Mouse (Mus musculus) limb, embryonic 10.5 days (tissue): ENCODE measurements around the gene Cox14. TPM values are rescaled to one million over a fixed set of nuclear protein-coding genes. Genes with fewer than 3 reads are reported as not detected.
A peak's percentile ranks its signal among the peaks of the same experiment; 100 is the strongest.

ENCODE experiments used
- DNase-seq: peaks from one replicate; pipeline ENCODE4 v3.0.0-alpha.2; 2017; ENCODE audit warnings: low spot score
- H3K27ac ChIP-seq: fragments of 300-500 bp; sonication (generic); 2 replicates; pipeline ENCODE4 v1.5.1; 2016; ENCODE audit warnings: mild to moderate bottlenecking
- H3K27me3 ChIP-seq: fragments of 300-500 bp; sonication (generic); 2 replicates; pipeline ENCODE4 v1.6.1; 2016; ENCODE audit warnings: low read depth, mild to moderate bottlenecking; ENCODE audit not compliant: poor library complexity, severe bottlenecking
- H3K36me3 ChIP-seq: fragments of 300-500 bp; sonication (generic); 2 replicates; pipeline ENCODE4 v1.6.1; 2016; ENCODE audit warnings: mild to moderate bottlenecking, moderate library complexity
- H3K4me1 ChIP-seq: fragments of 300-500 bp; sonication (generic); 2 replicates; pipeline ENCODE4 v1.6.1; 2016
- H3K4me3 ChIP-seq: fragments of 300-500 bp; sonication (generic); 2 replicates; pipeline ENCODE4 v1.5.1; 2016; ENCODE audit warnings: mild to moderate bottlenecking, moderate library complexity
- H3K9me3 ChIP-seq: fragments of 300-500 bp; sonication (generic); replicated peaks from 2 replicates; pipeline ENCODE4 v1.6.1; 2016; ENCODE audit warnings: mild to moderate bottlenecking
- WGBS: fragments of 180-500 bp; shearing (Covaris S2); methylation state at CpG from one replicate; pipeline ENCODE4 v1.1.7; 2016; 5-methylcytosine and 5-hydroxymethylcytosine counted together
- polyA plus RNA-seq: library from polyadenylated mRNA; unstranded; fragments of >200 nt; fragmentation: Nextera tagmentation; extraction: Ambion mirVana; gene quantifications from 2 replicates; pipeline ENCODE4 v1.2.1, GENCODE M21; 2016

Cox14 gene
- 113 and 127 TPM in 2 replicates for polyA plus RNA-seq

GRCm38 (mm10) chr15:99725341-99726155, at the start of gene Cox14:
Cox14 (plus strand) TSS chr15:99725618.
- peaks cover 31% of the 10 kb centered on the region for H3K4me1 ChIP-seq
- H3K27me3 ChIP-seq, result no peaks in the 10 kb centered on the region
- H3K9me3 ChIP-seq, result no peaks in the 10 kb centered on the region; the same call in 1 of the 2 replicates
- under 1% methylated on average over 68 of the region's 68 CpGs for whole genome bisulfite sequencing
- peak; percentile 98 for DNase-seq
- H3K4me3 ChIP-seq, result peak within 1 kb of the TSS; percentile 85
- H3K27ac ChIP-seq, result peak within 1 kb of the TSS; percentile 94
- H3K36me3 ChIP-seq, result peaks cover 60% of the 10 kb centered on the region

DNA sequence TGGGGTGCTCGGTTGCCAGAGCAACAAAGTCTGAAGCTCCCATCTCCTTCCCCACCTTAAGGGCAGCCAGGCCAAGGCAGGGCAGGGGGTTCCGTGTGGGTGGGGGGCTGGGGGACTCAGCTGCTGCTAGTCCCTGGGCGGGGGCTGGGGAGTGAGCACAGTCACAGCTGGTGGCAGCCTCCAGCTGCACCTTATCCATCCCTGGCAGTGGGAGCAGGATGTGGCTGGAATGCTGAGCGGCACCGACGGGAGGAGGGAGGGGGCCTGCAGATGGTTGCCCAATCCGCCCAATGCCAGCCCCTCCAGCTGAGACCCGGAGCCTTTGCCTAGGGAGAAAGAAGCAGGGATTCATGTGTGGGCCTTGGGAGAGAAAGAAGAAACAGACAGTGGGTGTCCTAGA, 48.3 kb upstream of the Cox14 start:
- H3K27me3 ChIP-seq, result peaks cover 36% of the 10 kb centered on the region
- 0 out of 2 replicates have a peak overlapping the region, but pooled peaks have one; percentile 14 for H3K27ac ChIP-seq
- WGBS, result 50% methylated on average over 8 of the region's 8 CpGs

GRCm38 (mm10) chr15:99678063-99678800, 47.2 kb upstream of the Cox14 start:
- Histone ChIP-seq H3K27me3 (peaks cover 25% of the 10 kb centered on the region), H3K4me1 (peaks cover 27% of the 10 kb centered on the region), H3K9me3 (no peaks in the 10 kb centered on the region), H3K4me3 (no peak overlapping the region), H3K27ac (no peak overlapping the region), H3K36me3 (no peaks in the 10 kb centered on the region)
- no peak for DNase-seq
- 13% methylated on average over 13 of the region's 13 CpGs for WGBS

More for the DNA sequence above, 48.3 kb upstream of the Cox14 start:
- Histone ChIP-seq H3K4me3 (0 out of 2 replicates have a peak overlapping the region, but pooled peaks have one; percentile 1), H3K4me1 (peaks cover 31% of the 10 kb centered on the region), H3K9me3 (no peaks in the 10 kb centered on the region), H3K36me3 (no peaks in the 10 kb centered on the region)
- no peak for DNase-seq

DNA sequence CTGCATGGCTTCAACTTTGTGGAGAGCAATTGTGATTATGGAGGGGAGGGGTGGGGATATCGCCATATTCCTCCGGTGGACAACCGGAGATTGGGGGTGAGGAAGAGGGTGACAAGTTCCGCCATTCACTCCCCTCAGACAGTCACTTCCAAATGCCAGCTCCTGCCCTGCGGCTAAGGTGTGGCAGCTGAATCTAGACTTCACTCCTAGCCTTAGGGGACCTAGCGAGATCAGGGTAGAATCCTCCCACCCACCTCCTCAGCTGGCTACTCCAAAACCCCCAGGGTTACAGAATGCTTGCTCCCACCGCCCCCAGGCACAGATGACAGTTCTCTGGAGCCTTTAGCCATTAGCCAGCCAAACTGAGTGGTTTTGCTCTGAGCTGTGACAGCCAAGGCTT, 46.4 kb upstream of the Cox14 start:
- 50% methylated on average over 7 of the region's 7 CpGs for WGBS
- Histone ChIP-seq H3K4me1 (peaks cover 27% of the 10 kb centered on the region), H3K27me3 (peaks cover 17% of the 10 kb centered on the region), H3K4me3 (no peak overlapping the region), H3K9me3 (no peaks in the 10 kb centered on the region), H3K36me3 (no peaks in the 10 kb centered on the region), H3K27ac (no peak overlapping the region)
- DNase-seq, result no peak

GRCm38 (mm10) chr15:99682880-99683279, 42.5 kb upstream of the Cox14 start:
- DNase-seq, result no peak
- Histone ChIP-seq H3K4me1 (peaks cover 16% of the 10 kb centered on the region), H3K27ac (no peak overlapping the region), H3K4me3 (no peak overlapping the region), H3K27me3 (peaks cover 5% of the 10 kb centered on the region; the same call in 1 of the 2 replicates), H3K36me3 (no peaks in the 10 kb centered on the region), H3K9me3 (no peaks in the 10 kb centered on the region)
- WGBS, result 94% methylated on average over 7 of the region's 7 CpGs

DNA sequence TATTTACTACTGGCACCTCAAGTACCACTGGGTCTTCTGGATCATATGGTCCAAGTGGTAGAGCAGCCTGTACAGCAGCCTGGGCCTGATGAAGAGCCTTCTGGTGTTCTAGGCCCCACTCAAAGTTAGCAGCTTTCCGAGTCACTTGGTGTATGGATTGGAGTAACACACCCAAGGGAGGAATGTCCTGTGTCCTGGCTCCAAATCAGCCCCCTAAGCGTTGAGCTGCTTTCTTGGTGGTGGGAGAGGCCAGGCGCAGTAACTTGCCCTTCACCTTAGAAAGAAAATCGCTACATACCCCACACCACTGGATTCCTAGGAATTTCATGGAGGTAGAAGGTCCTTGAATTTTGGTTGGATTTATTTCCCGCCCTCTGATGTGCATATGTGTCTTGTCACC, 41.3 kb upstream of the Cox14 start:
- Histone ChIP-seq H3K36me3 (no peaks in the 10 kb centered on the region), H3K27ac (no peak overlapping the region), H3K4me1 (peaks cover 4% of the 10 kb centered on the region), H3K27me3 (peaks cover 3% of the 10 kb centered on the region; the same call in 1 of the 2 replicates), H3K4me3 (no peak overlapping the region), H3K9me3 (no peaks in the 10 kb centered on the region)
- 94% methylated on average over 5 of the region's 5 CpGs for WGBS
- no peak for DNase-seq

GRCm38 (mm10) chr15:99688712-99689111, 36.7 kb upstream of the Cox14 start:
- peaks cover 17% of the 10 kb centered on the region for H3K4me1 ChIP-seq
- H3K27ac ChIP-seq, result no peak overlapping the region
- peaks cover 16% of the 10 kb centered on the region; the same call in 1 of the 2 replicates for H3K27me3 ChIP-seq
- H3K4me3 ChIP-seq, result no peak overlapping the region
- no peaks in the 10 kb centered on the region for H3K9me3 ChIP-seq
- DNase-seq, result peak; percentile 69
- 6% methylated on average over 4 of the region's 4 CpGs for WGBS
- no peaks in the 10 kb centered on the region for H3K36me3 ChIP-seq

GRCm38 (mm10) chr15:99690924-99691323, 34.5 kb upstream of the Cox14 start:
- H3K9me3 ChIP-seq, result no peaks in the 10 kb centered on the region
- DNase-seq, result no peak
- H3K4me3 ChIP-seq, result no peak overlapping the region
- H3K4me1 ChIP-seq, result peaks cover 17% of the 10 kb centered on the region
- 21% methylated on average over 4 of the region's 4 CpGs for WGBS
- H3K27ac ChIP-seq, result no peak overlapping the region
- H3K36me3 ChIP-seq, result no peaks in the 10 kb centered on the region
- peaks cover 23% of the 10 kb centered on the region; the same call in 1 of the 2 replicates for H3K27me3 ChIP-seq

DNA sequence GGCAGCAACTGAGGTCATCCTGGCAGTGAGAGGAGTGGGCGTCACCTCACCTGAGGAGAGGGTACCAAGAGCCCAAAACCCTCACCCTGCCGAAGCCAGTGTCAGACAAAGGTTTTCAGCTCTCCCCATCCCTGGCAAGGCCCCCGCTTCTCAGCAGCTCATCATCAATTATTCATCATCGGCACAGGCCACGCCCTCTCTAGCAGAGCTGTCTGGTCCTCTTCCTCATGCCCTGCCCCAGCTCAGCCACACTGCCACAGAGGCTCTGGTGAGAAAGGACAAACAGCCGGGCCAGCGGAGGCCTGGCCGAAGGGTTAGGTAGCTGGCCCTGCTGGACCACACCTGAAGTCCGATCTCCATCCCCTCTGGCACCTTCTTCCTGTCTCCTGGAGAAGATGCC, 33.4 kb upstream of the Cox14 start:
- H3K27ac ChIP-seq, result no peak overlapping the region
- no peak for DNase-seq
- WGBS, result 37% methylated on average over 9 of the region's 9 CpGs
- peaks cover 17% of the 10 kb centered on the region for H3K4me1 ChIP-seq
- no peaks in the 10 kb centered on the region for H3K9me3 ChIP-seq
- H3K27me3 ChIP-seq, result peaks cover 33% of the 10 kb centered on the region; the same call in 1 of the 2 replicates
- no peaks in the 10 kb centered on the region for H3K36me3 ChIP-seq
- H3K4me3 ChIP-seq, result no peak overlapping the region

DNA sequence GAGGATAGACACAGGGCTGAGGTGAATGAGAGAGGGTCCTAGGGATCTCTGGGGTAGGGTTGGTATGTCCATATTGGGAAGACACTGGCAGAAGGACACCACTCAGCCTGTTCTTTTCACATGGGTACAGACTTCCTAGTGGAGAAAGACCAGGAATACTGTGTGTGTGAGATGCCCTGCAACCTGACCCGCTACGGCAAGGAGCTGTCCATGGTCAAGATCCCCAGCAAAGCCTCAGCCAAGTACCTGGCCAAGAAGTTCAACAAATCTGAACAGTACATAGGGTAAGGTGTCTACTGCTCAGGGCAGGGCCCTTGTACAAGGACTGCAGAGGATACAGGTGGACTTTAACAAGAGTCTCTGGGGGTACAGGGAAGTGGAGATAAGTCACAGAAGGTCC, 28.1 kb upstream of the Cox14 start:
- DNase-seq, result no peak
- Histone ChIP-seq H3K4me1 (peaks cover 9% of the 10 kb centered on the region), H3K9me3 (no peaks in the 10 kb centered on the region), H3K36me3 (no peaks in the 10 kb centered on the region), H3K27me3 (peaks cover 44% of the 10 kb centered on the region), H3K4me3 (no peak overlapping the region), H3K27ac (no peak overlapping the region)
- 15% methylated on average over 2 of the region's 2 CpGs for WGBS

GRCm38 (mm10) chr15:99698533-99699085, 26.8 kb upstream of the Cox14 start:
- 37% methylated on average over 20 of the region's 20 CpGs for WGBS
- no peak overlapping the region; the same call in 1 of the 2 replicates for H3K4me3 ChIP-seq
- H3K36me3 ChIP-seq, result peaks cover 7% of the 10 kb centered on the region

DNA sequence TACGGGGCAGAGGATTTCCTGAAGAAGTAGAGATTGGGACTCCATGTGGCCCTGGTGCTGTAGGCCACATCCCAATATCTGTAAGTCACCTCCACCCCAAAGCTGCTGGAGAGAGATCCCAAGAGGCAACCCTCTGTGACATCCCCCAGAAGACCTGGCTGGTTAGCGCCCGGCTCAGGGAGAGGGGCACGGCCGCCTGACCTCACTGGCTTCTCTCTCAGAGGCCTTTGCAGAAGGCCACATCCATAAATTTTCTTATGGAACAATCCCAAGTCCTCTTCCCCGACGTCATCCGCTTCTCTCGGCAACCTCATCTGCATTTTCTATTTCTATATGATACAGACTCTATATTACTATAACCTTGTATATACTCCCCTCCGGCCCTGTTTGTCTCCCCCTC, 25.7 kb upstream of the Cox14 start:
- Histone ChIP-seq H3K4me3 (no peak overlapping the region), H3K36me3 (peaks cover 18% of the 10 kb centered on the region), H3K9me3 (no peaks in the 10 kb centered on the region), H3K27ac (no peak overlapping the region), H3K4me1 (peaks cover 33% of the 10 kb centered on the region), H3K27me3 (peaks cover 40% of the 10 kb centered on the region)
- 87% methylated on average over 10 of the region's 10 CpGs for WGBS
- DNase-seq, result no peak

More at GRCm38 (mm10) chr15:99698533-99699085, 26.8 kb upstream of the Cox14 start:
- H3K27ac ChIP-seq, result no peak overlapping the region
- no peaks in the 10 kb centered on the region for H3K9me3 ChIP-seq
- peaks cover 22% of the 10 kb centered on the region for H3K4me1 ChIP-seq
- peaks cover 44% of the 10 kb centered on the region for H3K27me3 ChIP-seq
- DNase-seq, result no peak
